Mouse (Mus musculus): ENCODE measurements around the gene Ssbp3. TPM values are rescaled to one million over a fixed set of nuclear protein-coding genes. Genes with fewer than 3 reads are reported as not detected.

Ssbp3 gene
- polyA plus RNA-seq, 1 experiment from 2014 or later: 73.2 TPM

GRCm38 (mm10) chr4:106953760-106954159 is 43.3 kb downstream of the Ssbp3 start:
- ATAC-seq (replicated peaks; ENCODE audit: low FRiP score, low TSS enrichment, low read depth) (no peak), DNase-seq (ENCODE audit: low spot score) (no peak)
- Histone ChIP-seq H3K36me3 (ENCODE audit: control insufficient read depth, insufficient read depth, low read length) (peaks cover 12% of the 10 kb centered on the region), H3K27ac (ENCODE audit: low read depth) (no peak overlapping the region), H3K9me3 (ENCODE audit: control insufficient read depth, low read length) (no peaks in the 10 kb centered on the region), H3K9ac (ENCODE audit: low read length) (no peak overlapping the region), H3K4me1 (replicated peaks; ENCODE audit: control insufficient read depth, insufficient read depth, low read length) (peaks cover 51% of the 10 kb centered on the region), H3K4me3 (ENCODE audit: low read depth, low read length) (no peak overlapping the region), H3K4me2 (ENCODE audit: low read length) (no peak overlapping the region), H3K27me3 (replicated peaks; ENCODE audit: control insufficient read depth, insufficient read depth, low read length) (no peaks in the 10 kb centered on the region)
- 75% methylated on average over 5 of the region's 5 CpGs for WGBS

- 42% methylated on average over 19 of the region's 19 CpGs for WGBS
- H3K4me3 ChIP-seq (ENCODE audit: low read depth, low read length): no peak overlapping the region
- H3K4me2 ChIP-seq (ENCODE audit: low read length): no peak overlapping the region
- no peaks in the 10 kb centered on the region for H3K27me3 ChIP-seq (replicated peaks; ENCODE audit: control insufficient read depth, insufficient read depth, low read length)
- H3K9me3 ChIP-seq (ENCODE audit: control insufficient read depth, low read length): no peaks in the 10 kb centered on the region
- H3K27ac ChIP-seq (ENCODE audit: low read depth): 0 out of 2 replicates have a peak overlapping the region, but pooled peaks have one; percentile 8
- H3K36me3 ChIP-seq (ENCODE audit: control insufficient read depth, insufficient read depth, low read length): peaks cover 9% of the 10 kb centered on the region
- DNase-seq (ENCODE audit: low spot score): no peak
- ATAC-seq (replicated peaks; ENCODE audit: low FRiP score, low TSS enrichment, low read depth): no peak; the same call in 1 of the 2 replicates
- H3K9ac ChIP-seq (ENCODE audit: low read length): no peak overlapping the region
- H3K4me1 ChIP-seq (replicated peaks; ENCODE audit: control insufficient read depth, insufficient read depth, low read length): peaks cover 45% of the 10 kb centered on the region
Observed at GRCm38 (mm10) chr4:106955729-106956712, 45.5 kb downstream of the Ssbp3 start.

GRCm38 (mm10) chr4:106958117-106958516 is 47.6 kb downstream of the Ssbp3 start:
- H3K27ac ChIP-seq (ENCODE audit: low read depth): no peak overlapping the region
- 72% methylated on average over 2 of the region's 2 CpGs for WGBS

GRCm38 (mm10) chr4:106958561-106958960 is 48.1 kb downstream of the Ssbp3 start:
- peaks cover 50% of the 10 kb centered on the region for H3K4me1 ChIP-seq (replicated peaks; ENCODE audit: control insufficient read depth, insufficient read depth, low read length)
- no peak for DNase-seq (ENCODE audit: low spot score)
- H3K27ac ChIP-seq (ENCODE audit: low read depth): no peak overlapping the region; the same call in 1 of the 2 replicates
- no peaks in the 10 kb centered on the region for H3K27me3 ChIP-seq (replicated peaks; ENCODE audit: control insufficient read depth, insufficient read depth, low read length)
- no peak overlapping the region for H3K9ac ChIP-seq (ENCODE audit: low read length)
- H3K4me3 ChIP-seq (ENCODE audit: low read depth, low read length): no peak overlapping the region
- H3K36me3 ChIP-seq (ENCODE audit: control insufficient read depth, insufficient read depth, low read length): peaks cover under 1% of the 10 kb centered on the region
- H3K9me3 ChIP-seq (ENCODE audit: control insufficient read depth, low read length): no peaks in the 10 kb centered on the region
- no peak overlapping the region for H3K4me2 ChIP-seq (ENCODE audit: low read length)
- 67% methylated on average over 3 of the region's 3 CpGs for WGBS
- no peak for ATAC-seq (replicated peaks; ENCODE audit: low FRiP score, low TSS enrichment, low read depth)

More at GRCm38 (mm10) chr4:106958117-106958516, 47.6 kb downstream of the Ssbp3 start:
- peaks cover 5% of the 10 kb centered on the region for H3K36me3 ChIP-seq (ENCODE audit: control insufficient read depth, insufficient read depth, low read length)
- H3K4me1 ChIP-seq (replicated peaks; ENCODE audit: control insufficient read depth, insufficient read depth, low read length): peaks cover 48% of the 10 kb centered on the region
- no peaks in the 10 kb centered on the region for H3K27me3 ChIP-seq (replicated peaks; ENCODE audit: control insufficient read depth, insufficient read depth, low read length)
- no peak for DNase-seq (ENCODE audit: low spot score)
- no peaks in the 10 kb centered on the region for H3K9me3 ChIP-seq (ENCODE audit: control insufficient read depth, low read length)
- H3K4me2 ChIP-seq (ENCODE audit: low read length): no peak overlapping the region
- H3K4me3 ChIP-seq (ENCODE audit: low read depth, low read length): no peak overlapping the region
- no peak overlapping the region for H3K9ac ChIP-seq (ENCODE audit: low read length)
- ATAC-seq (replicated peaks; ENCODE audit: low FRiP score, low TSS enrichment, low read depth): no peak

GRCm38 (mm10) chr4:106959506-106960302 is 49.2 kb downstream of the Ssbp3 start:
- Histone ChIP-seq H3K27ac (ENCODE audit: low read depth) (no peak overlapping the region), H3K4me3 (ENCODE audit: low read depth, low read length) (no peak overlapping the region), H3K4me2 (ENCODE audit: low read length) (no peak overlapping the region), H3K36me3 (ENCODE audit: control insufficient read depth, insufficient read depth, low read length) (no peaks in the 10 kb centered on the region; the same call in 1 of the 2 replicates), H3K27me3 (replicated peaks; ENCODE audit: control insufficient read depth, insufficient read depth, low read length) (no peaks in the 10 kb centered on the region), H3K9ac (ENCODE audit: low read length) (no peak overlapping the region), H3K9me3 (ENCODE audit: control insufficient read depth, low read length) (no peaks in the 10 kb centered on the region), H3K4me1 (replicated peaks; ENCODE audit: control insufficient read depth, insufficient read depth, low read length) (peaks cover 60% of the 10 kb centered on the region)
- ATAC-seq (replicated peaks; ENCODE audit: low FRiP score, low TSS enrichment, low read depth) (no peak), DNase-seq (ENCODE audit: low spot score) (no peak)
- WGBS: 46% methylated on average over 12 of the region's 12 CpGs

GRCm38 (mm10) chr4:106960476-106960875 is 50.0 kb downstream of the Ssbp3 start:
- Histone ChIP-seq H3K4me2 (ENCODE audit: low read length) (no peak overlapping the region), H3K4me3 (ENCODE audit: low read depth, low read length) (no peak overlapping the region), H3K36me3 (ENCODE audit: control insufficient read depth, insufficient read depth, low read length) (no peaks in the 10 kb centered on the region), H3K9me3 (ENCODE audit: control insufficient read depth, low read length) (no peaks in the 10 kb centered on the region), H3K27ac (ENCODE audit: low read depth) (no peak overlapping the region), H3K4me1 (replicated peaks; ENCODE audit: control insufficient read depth, insufficient read depth, low read length) (peaks cover 57% of the 10 kb centered on the region), H3K27me3 (replicated peaks; ENCODE audit: control insufficient read depth, insufficient read depth, low read length) (no peaks in the 10 kb centered on the region), H3K9ac (ENCODE audit: low read length) (no peak overlapping the region)
- DNase-seq (ENCODE audit: low spot score): no peak
- 74% methylated on average over 2 of the region's 2 CpGs for WGBS
- ATAC-seq (replicated peaks; ENCODE audit: low FRiP score, low TSS enrichment, low read depth): no peak

GRCm38 (mm10) chr4:106961321-106961720 is 50.8 kb downstream of the Ssbp3 start:
- ATAC-seq (replicated peaks; ENCODE audit: low FRiP score, low TSS enrichment, low read depth) (no peak), DNase-seq (ENCODE audit: low spot score) (no peak)
- peaks cover 48% of the 10 kb centered on the region for H3K4me1 ChIP-seq (replicated peaks; ENCODE audit: control insufficient read depth, insufficient read depth, low read length)
- no peaks in the 10 kb centered on the region for H3K9me3 ChIP-seq (ENCODE audit: control insufficient read depth, low read length)
- no peak overlapping the region for H3K27ac ChIP-seq (ENCODE audit: low read depth)
- H3K27me3 ChIP-seq (replicated peaks; ENCODE audit: control insufficient read depth, insufficient read depth, low read length): no peaks in the 10 kb centered on the region
- no peaks in the 10 kb centered on the region for H3K36me3 ChIP-seq (ENCODE audit: control insufficient read depth, insufficient read depth, low read length)
- no peak overlapping the region for H3K4me3 ChIP-seq (ENCODE audit: low read depth, low read length)
- H3K9ac ChIP-seq (ENCODE audit: low read length): no peak overlapping the region
- no peak overlapping the region for H3K4me2 ChIP-seq (ENCODE audit: low read length)
- WGBS: 96% methylated on average over 1 of the region's 1 CpGs

GRCm38 (mm10) chr4:106964356-106964755 is 53.9 kb downstream of the Ssbp3 start:
- no peak overlapping the region for H3K27ac ChIP-seq (ENCODE audit: low read depth)
- DNase-seq (ENCODE audit: low spot score): no peak
- no peaks in the 10 kb centered on the region for H3K9me3 ChIP-seq (ENCODE audit: control insufficient read depth, low read length)
- 50% methylated on average over 9 of the region's 9 CpGs for WGBS
- H3K4me3 ChIP-seq (ENCODE audit: low read depth, low read length): no peak overlapping the region
- H3K4me1 ChIP-seq (replicated peaks; ENCODE audit: control insufficient read depth, insufficient read depth, low read length): peaks cover 30% of the 10 kb centered on the region
- no peak overlapping the region for H3K4me2 ChIP-seq (ENCODE audit: low read length)
- no peaks in the 10 kb centered on the region for H3K36me3 ChIP-seq (ENCODE audit: control insufficient read depth, insufficient read depth, low read length)
- ATAC-seq (replicated peaks; ENCODE audit: low FRiP score, low TSS enrichment, low read depth): no peak
- H3K27me3 ChIP-seq (replicated peaks; ENCODE audit: control insufficient read depth, insufficient read depth, low read length): no peaks in the 10 kb centered on the region
- H3K9ac ChIP-seq (ENCODE audit: low read length): no peak overlapping the region
